Mouse (Mus musculus) liver, embryonic 11.5 days (tissue): ENCODE data around the gene Erbin. TPM values are rescaled to one million over a fixed set of nuclear protein-coding genes. Genes with fewer than 3 reads are reported as not detected.

Experiments
- ATAC-seq: fragments of 200-750 bp; cut with Nextera tagmentation; replicated peaks from 2 replicates; pipeline ENCODE4 v1.8.0; 2017; ENCODE audit warnings: moderate number of reproducible peaks, mild to moderate bottlenecking, moderate TSS enrichment, moderate library complexity; ENCODE audit not compliant: low FRiP score
- DNase-seq: peaks from one replicate; pipeline ENCODE4 v3.0.0-alpha.2; 2017; ENCODE audit warnings: low spot score
- H3K27ac ChIP-seq: fragments of 300-500 bp; sonication (generic); 2 replicates; pipeline ENCODE4 v1.5.1; 2014; ENCODE audit warnings: mild to moderate bottlenecking, low read depth, low read length, control low read depth
- H3K27me3 ChIP-seq: fragments of 300-500 bp; sonication (generic); replicated peaks from 2 replicates; pipeline ENCODE4 v1.6.1; 2014; ENCODE audit warnings: low read length, mixed read lengths; ENCODE audit not compliant: control insufficient read depth, insufficient read depth
- H3K36me3 ChIP-seq: fragments of 300-500 bp; sonication (generic); 2 replicates; pipeline ENCODE4 v1.6.1; 2014; ENCODE audit warnings: mild to moderate bottlenecking, low read length, moderate library complexity, mixed read lengths; ENCODE audit not compliant: control insufficient read depth, insufficient read depth
- H3K4me1 ChIP-seq: fragments of 300-500 bp; sonication (generic); replicated peaks from 2 replicates; pipeline ENCODE4 v1.6.1; 2014; ENCODE audit warnings: low read length, mixed read lengths; ENCODE audit not compliant: control insufficient read depth, insufficient read depth
- H3K4me2 ChIP-seq: fragments of 300-500 bp; sonication (generic); 2 replicates; pipeline ENCODE4 v1.6.1; 2014; ENCODE audit warnings: mild to moderate bottlenecking, control low read depth, moderate library complexity
- H3K4me3 ChIP-seq: fragments of 300-500 bp; sonication (generic); 2 replicates; pipeline ENCODE4 v1.5.1; 2014; ENCODE audit warnings: low read depth, low read length, control low read depth
- H3K9ac ChIP-seq: fragments of 300-500 bp; sonication (generic); 2 replicates; pipeline ENCODE4 v1.6.1; 2014; ENCODE audit warnings: low read depth, low read length, control low read depth
- H3K9me3 ChIP-seq: fragments of 300-500 bp; sonication (generic); 2 replicates; pipeline ENCODE4 v1.6.1; 2016; ENCODE audit warnings: low read length, inconsistent platforms, mixed read lengths; ENCODE audit not compliant: control insufficient read depth
- WGBS: fragments of 180-500 bp; shearing (Covaris S2); extraction: QIAGEN DNeasy Blood & Tissue Kit; methylation state at CpG from one replicate; pipeline ENCODE4 v1.1.7; 2014; 5-methylcytosine and 5-hydroxymethylcytosine counted together
- polyA plus RNA-seq: library from polyadenylated mRNA; unstranded; fragments of >200 nt; fragmentation: Nextera tagmentation; extraction: Ambion mirVana; gene quantifications from 2 replicates; pipeline ENCODE4 v1.2.1, GENCODE M21; 2014

Gene Erbin
- polyA plus RNA-seq, 1 experiment from 2014 or later: 16.2 TPM

GRCm38 (mm10) chr13:103773407-103774118 lies 146.8 kb downstream of the Erbin start:
- no peak for DNase-seq

GRCm38 (mm10) chr13:103772917-103773316 lies 147.4 kb downstream of the Erbin start:
- 42% methylated on average over 5 of the region's 5 CpGs for WGBS

More at GRCm38 (mm10) chr13:103773407-103774118, 146.8 kb downstream of the Erbin start:
- peak overlapping the region; percentile 85 for H3K4me2 ChIP-seq
- H3K9ac ChIP-seq: peak overlapping the region; percentile 94
- ATAC-seq: peak; percentile 52
- no peaks in the 10 kb centered on the region for H3K36me3 ChIP-seq
- peaks cover 20% of the 10 kb centered on the region for H3K4me1 ChIP-seq
- peak overlapping the region; percentile 76 for H3K4me3 ChIP-seq
- H3K27ac ChIP-seq: peak overlapping the region; percentile 92
- WGBS: 2% methylated on average over 36 of the region's 36 CpGs
- no peaks in the 10 kb centered on the region for H3K9me3 ChIP-seq
- no peaks in the 10 kb centered on the region for H3K27me3 ChIP-seq

GRCm38 (mm10) chr13:103770821-103771220 lies 149.5 kb downstream of the Erbin start:
- DNase-seq (no peak), ATAC-seq (no peak)
- Histone ChIP-seq H3K36me3 (peaks cover 6% of the 10 kb centered on the region; the same call in 1 of the 2 replicates), H3K9me3 (no peaks in the 10 kb centered on the region), H3K27ac (no peak overlapping the region), H3K4me1 (peaks cover 20% of the 10 kb centered on the region), H3K4me2 (no peak overlapping the region), H3K9ac (no peak overlapping the region), H3K27me3 (no peaks in the 10 kb centered on the region), H3K4me3 (no peak overlapping the region)

More at GRCm38 (mm10) chr13:103772917-103773316, 147.4 kb downstream of the Erbin start:
- Histone ChIP-seq H3K4me2 (peak overlapping the region; percentile 85), H3K27ac (no peak overlapping the region), H3K4me3 (peak overlapping the region; percentile 76), H3K36me3 (peaks cover under 1% of the 10 kb centered on the region; the same call in 1 of the 2 replicates), H3K9ac (peak overlapping the region; percentile 56; the same call in 1 of the 2 replicates), H3K4me1 (peaks cover 20% of the 10 kb centered on the region), H3K9me3 (no peaks in the 10 kb centered on the region), H3K27me3 (no peaks in the 10 kb centered on the region)
- ATAC-seq (no peak), DNase-seq (no peak)

Other genes starting within 250 kb of the Erbin start
- 61.7 and 68.4 TPM in 2 replicates for gene Srek1, start 145.9 kb downstream of the Erbin start, polyA plus RNA-seq
- 20.9 and 22.7 TPM in 2 replicates for gene Nln, start 189.1 kb upstream of the Erbin start, polyA plus RNA-seq
- 2.1 and 2.7 TPM in 2 replicates for gene Sgtb, start 189.2 kb upstream of the Erbin start, polyA plus RNA-seq